Mouse (Mus musculus) limb, embryonic 11.5 days (tissue): ENCODE data around the gene Gm11634. TPM values are rescaled to one million over a fixed set of nuclear protein-coding genes. Genes with fewer than 3 reads are reported as not detected.
"Not testable (repeated sequence)": the region's sequence is repeated elsewhere in the genome, so short reads cannot be mapped to it uniquely, and the experiment has no call there.

Experiments
- ATAC-seq: fragments of 200-750 bp; cut with Nextera tagmentation; 2 replicates; pipeline ENCODE4 v1.8.0; 2017; ENCODE audit warnings: low read depth; ENCODE audit not compliant: insufficient number of reproducible peaks, low FRiP score, low TSS enrichment
- DNase-seq: peaks from one replicate; pipeline ENCODE4 v3.0.0-alpha.2; 2015; ENCODE audit warnings: low spot score
- H3K27ac ChIP-seq: fragments of 300-500 bp; sonication (generic); replicated peaks from 2 replicates; pipeline ENCODE4 v1.5.1; 2014; ENCODE audit warnings: low read depth, mild to moderate bottlenecking, low read length
- H3K27me3 ChIP-seq: fragments of 300-500 bp; sonication (generic); 2 replicates; pipeline ENCODE4 v1.6.1; 2014; ENCODE audit warnings: mild to moderate bottlenecking, low read length, mixed read lengths; ENCODE audit not compliant: control insufficient read depth, insufficient read depth
- H3K36me3 ChIP-seq: fragments of 300-500 bp; sonication (generic); 2 replicates; pipeline ENCODE4 v1.6.1; 2014; ENCODE audit warnings: mild to moderate bottlenecking, low read length, moderate library complexity, mixed read lengths; ENCODE audit not compliant: control insufficient read depth, insufficient read depth
- H3K4me1 ChIP-seq: fragments of 300-500 bp; sonication (generic); 2 replicates; pipeline ENCODE4 v1.6.1; 2014; ENCODE audit warnings: low read length, mixed read lengths; ENCODE audit not compliant: control insufficient read depth, insufficient read depth
- H3K4me2 ChIP-seq: fragments of 300-500 bp; sonication (generic); 2 replicates; pipeline ENCODE4 v1.6.1; 2014; ENCODE audit warnings: low read depth, mild to moderate bottlenecking, moderate library complexity; ENCODE audit not compliant: severe bottlenecking
- H3K4me3 ChIP-seq: fragments of 300-500 bp; sonication (generic); 2 replicates; pipeline ENCODE4 v1.5.1; 2014; ENCODE audit warnings: low read depth, low read length
- H3K9ac ChIP-seq: fragments of 300-500 bp; sonication (generic); 2 replicates; pipeline ENCODE4 v1.6.1; 2014; ENCODE audit warnings: mild to moderate bottlenecking, low read length
- H3K9me3 ChIP-seq: fragments of 300-500 bp; sonication (generic); 2 replicates; pipeline ENCODE4 v1.6.1; 2016; ENCODE audit warnings: low read length; ENCODE audit not compliant: control insufficient read depth
- WGBS: fragments of 180-500 bp; shearing (Covaris S2); extraction: QIAGEN DNeasy Blood & Tissue Kit; methylation state at CpG from one replicate; pipeline ENCODE4 v1.1.7; 2014; 5-methylcytosine and 5-hydroxymethylcytosine counted together
- polyA plus RNA-seq: library from polyadenylated mRNA; unstranded; fragments of >200 nt; fragmentation: Nextera tagmentation; extraction: Ambion mirVana; gene quantifications from 2 replicates; pipeline ENCODE4 v1.2.1, GENCODE M21; 2014

Gene Gm11634
- polyA plus RNA-seq, 1 experiment from 2014 or later = not detected

GRCm38 (mm10) chr11:101610445-101610844 is 11.4 kb upstream of the Gm11634 start:
- 38% methylated on average over 11 of the region's 11 CpGs for WGBS
- DNase-seq (no peak), ATAC-seq (no peak)
- Histone ChIP-seq H3K4me1 (peaks cover 3% of the 10 kb centered on the region; the same call in 1 of the 2 replicates), H3K9ac (no peak overlapping the region), H3K36me3 (no peaks in the 10 kb centered on the region), H3K4me2 (no peak overlapping the region), H3K9me3 (no peaks in the 10 kb centered on the region), H3K27me3 (no peaks in the 10 kb centered on the region), H3K27ac (no peak overlapping the region), H3K4me3 (no peak overlapping the region)

- not testable (repeated sequence) for DNase-seq, H3K9me3 ChIP-seq
- WGBS = 85% methylated on average over 4 of the region's 4 CpGs
Measured at GRCm38 (mm10) chr11:101607134-101607533, 8.1 kb upstream of the Gm11634 start.

GRCm38 (mm10) chr11:101604531-101605453 is 5.7 kb upstream of the Gm11634 start:
- peak; percentile 85 for DNase-seq
- Histone ChIP-seq H3K4me2 (peak overlapping the region; percentile 24), H3K4me3 (peak overlapping the region; percentile 7; the same call in 1 of the 2 replicates)
- not testable (repeated sequence) for H3K36me3 ChIP-seq, H3K27me3 ChIP-seq, H3K9ac ChIP-seq, H3K9me3 ChIP-seq, H3K4me1 ChIP-seq, H3K27ac ChIP-seq
- peak; percentile 82 for ATAC-seq
- WGBS = 2% methylated on average over 30 of the region's 30 CpGs

More at GRCm38 (mm10) chr11:101607134-101607533, 8.1 kb upstream of the Gm11634 start:
- H3K4me2 ChIP-seq, H3K4me1 ChIP-seq, H3K9ac ChIP-seq, H3K4me3 ChIP-seq, H3K36me3 ChIP-seq, H3K27ac ChIP-seq, ATAC-seq, H3K27me3 ChIP-seq: not testable (repeated sequence)

GRCm38 (mm10) chr11:101604116-101604515 is 5.1 kb upstream of the Gm11634 start:
- Histone ChIP-seq H3K36me3 (no peaks in the 10 kb centered on the region), H3K9me3 (no peaks in the 10 kb centered on the region), H3K9ac (no peak overlapping the region), H3K4me2 (peak overlapping the region; percentile 24; the same call in 1 of the 2 replicates), H3K27ac (no peak overlapping the region), H3K4me1 (no peaks in the 10 kb centered on the region), H3K4me3 (peak overlapping the region; percentile 7; the same call in 1 of the 2 replicates), H3K27me3 (no peaks in the 10 kb centered on the region)
- WGBS = 4% methylated on average over 3 of the region's 3 CpGs
- ATAC-seq (no peak), DNase-seq (no peak)

- ATAC-seq (no peak), DNase-seq (peak; percentile 87)
Measured at GRCm38 (mm10) chr11:101602491-101602890, 3.4 kb upstream of the Gm11634 start.

GRCm38 (mm10) chr11:101589989-101590624 is 8.9 kb downstream of the Gm11634 start:
- ATAC-seq = no peak
- Histone ChIP-seq H3K4me1 (no peaks in the 10 kb centered on the region), H3K9ac (no peak overlapping the region), H3K9me3 (no peaks in the 10 kb centered on the region), H3K4me2 (no peak overlapping the region), H3K27me3 (no peaks in the 10 kb centered on the region), H3K4me3 (no peak overlapping the region), H3K27ac (no peak overlapping the region), H3K36me3 (no peaks in the 10 kb centered on the region)
- WGBS = 75% methylated on average over 12 of the region's 12 CpGs
- no peak for DNase-seq

More at GRCm38 (mm10) chr11:101602491-101602890, 3.4 kb upstream of the Gm11634 start:
- Histone ChIP-seq H3K9me3 (no peaks in the 10 kb centered on the region), H3K4me2 (no peak overlapping the region), H3K9ac (no peak overlapping the region), H3K27me3 (no peaks in the 10 kb centered on the region), H3K27ac (no peak overlapping the region), H3K4me3 (no peak overlapping the region), H3K4me1 (no peaks in the 10 kb centered on the region), H3K36me3 (no peaks in the 10 kb centered on the region)
- WGBS = 7% methylated on average over 3 of the region's 3 CpGs

- H3K4me3 ChIP-seq = no peak overlapping the region
- DNase-seq (peak; percentile 74), ATAC-seq (no peak)
- 28% methylated on average over 5 of the region's 5 CpGs for WGBS
- H3K4me1 ChIP-seq = no peaks in the 10 kb centered on the region
- no peak overlapping the region for H3K27ac ChIP-seq
- no peak overlapping the region for H3K9ac ChIP-seq
- H3K4me2 ChIP-seq = no peak overlapping the region
- H3K36me3 ChIP-seq = no peaks in the 10 kb centered on the region
- no peaks in the 10 kb centered on the region for H3K9me3 ChIP-seq
- H3K27me3 ChIP-seq = no peaks in the 10 kb centered on the region
Measured at GRCm38 (mm10) chr11:101589444-101589843, 9.6 kb downstream of the Gm11634 start.

GRCm38 (mm10) chr11:101588868-101589267 is 10.2 kb downstream of the Gm11634 start:
- Histone ChIP-seq H3K4me1 (no peaks in the 10 kb centered on the region), H3K36me3 (no peaks in the 10 kb centered on the region), H3K9ac (no peak overlapping the region), H3K4me3 (no peak overlapping the region), H3K9me3 (no peaks in the 10 kb centered on the region), H3K27ac (no peak overlapping the region), H3K27me3 (no peaks in the 10 kb centered on the region), H3K4me2 (no peak overlapping the region)
- DNase-seq (no peak), ATAC-seq (no peak)
- WGBS = 90% methylated on average over 7 of the region's 7 CpGs
